Mouse (Mus musculus) retina, postnatal 7 days (tissue): Measurements from ENCODE around the gene Nfe2l3.
"Not testable (repeated sequence)": the region's sequence is repeated elsewhere in the genome, so short reads cannot be mapped to it uniquely, and the experiment has no call there.

Experiments used
- DNase-seq: peaks from one replicate; pipeline ENCODE4 v3.0.0-alpha.2; 2012; ENCODE audit warnings: low read depth, low spot score

Gene Nfe2l3

DNA sequence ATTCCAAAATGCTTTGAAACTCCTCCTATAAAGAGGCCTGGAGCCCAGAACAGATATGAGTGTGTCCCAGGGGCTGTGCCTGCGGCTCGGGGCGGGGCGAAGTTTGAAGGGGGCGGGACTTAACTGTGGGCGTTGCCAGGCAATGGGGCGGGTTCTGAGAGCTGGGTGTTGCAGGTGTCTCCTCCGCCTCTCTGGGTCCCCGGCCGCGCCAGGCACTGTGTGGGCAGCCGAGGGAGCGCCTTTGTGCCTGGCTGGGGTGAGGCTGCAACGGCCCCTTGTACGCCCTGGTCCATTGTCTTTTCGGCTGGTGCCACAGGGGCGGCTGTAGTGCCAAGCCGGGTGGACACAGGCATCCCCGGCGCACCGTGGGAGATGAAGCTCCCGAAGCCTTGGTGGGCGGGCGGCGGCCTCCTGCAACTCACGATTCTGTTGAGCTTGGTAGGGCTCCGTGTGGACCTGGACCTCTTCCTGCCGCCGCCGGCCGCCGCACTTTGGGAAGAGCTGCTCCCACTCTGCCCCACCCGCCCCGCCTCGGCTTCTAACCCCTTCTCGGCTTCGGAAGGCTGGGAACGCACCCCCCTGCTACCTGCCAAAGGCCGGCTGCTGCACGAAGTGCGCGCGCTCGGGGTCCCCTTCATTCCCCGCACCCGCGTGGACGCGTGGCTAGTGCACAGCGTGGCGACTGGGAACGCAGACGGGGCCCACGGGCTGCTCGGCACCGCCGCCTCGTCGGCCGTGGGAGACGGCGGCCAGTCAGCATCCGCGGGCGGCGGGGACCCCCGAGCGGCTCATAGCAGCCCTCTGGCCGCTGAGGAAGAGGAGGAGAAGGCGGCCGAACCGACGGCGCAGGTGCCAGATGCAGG, at the start of gene Nfe2l3:
TSS of gene Nfe2l3 (plus strand) at position 136 of the 863 bp plus-strand sequence.
- DNase-seq, result no peak

DNA sequence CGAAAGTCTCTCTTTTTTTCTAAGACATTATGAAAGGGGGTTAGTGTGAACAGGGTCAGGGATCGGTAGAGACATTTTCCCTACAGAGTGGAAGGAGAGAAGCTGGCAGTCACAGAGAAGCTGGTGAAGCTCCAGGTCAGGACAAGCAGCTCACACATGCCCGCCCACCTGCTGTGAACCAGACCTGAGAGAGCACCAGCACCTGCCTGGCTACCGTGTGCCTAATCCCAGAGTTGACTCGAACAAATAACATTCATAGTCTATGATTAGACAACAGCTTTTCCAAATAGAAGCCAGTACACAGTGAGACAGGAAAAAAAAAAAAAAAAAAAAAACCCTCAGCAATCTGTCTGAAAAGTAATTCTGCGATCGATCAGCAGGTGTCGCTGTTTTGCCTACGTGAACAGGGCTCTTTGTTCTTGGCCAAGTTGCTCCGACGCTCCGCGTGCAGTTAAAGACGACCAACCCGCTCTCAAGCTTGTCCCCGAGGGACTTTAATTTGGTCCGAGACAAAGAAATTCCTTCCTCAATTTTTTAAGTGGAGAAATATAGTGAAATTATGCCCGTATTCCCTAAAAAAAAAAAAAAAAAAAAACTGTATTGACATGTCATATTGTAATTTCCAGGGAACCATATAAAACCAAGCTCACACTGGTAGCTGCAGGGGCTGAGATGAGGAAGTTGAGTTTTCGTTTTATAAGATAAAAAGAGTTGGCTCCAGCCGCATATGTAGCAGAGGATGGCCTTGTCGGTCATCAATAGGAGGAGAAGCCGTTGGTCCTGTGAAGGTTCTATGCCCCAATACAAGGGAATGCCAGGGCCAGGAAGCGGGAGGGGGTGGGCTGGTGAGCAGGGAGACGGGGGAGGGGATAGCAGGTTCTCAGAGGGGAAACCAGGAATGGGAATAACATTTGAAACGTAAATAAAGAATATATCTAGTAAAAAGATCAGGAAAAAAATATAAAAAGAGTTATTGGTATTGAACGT, 48.4 kb upstream of the Nfe2l3 start:
- DNase-seq, result peak; percentile 87

DNA sequence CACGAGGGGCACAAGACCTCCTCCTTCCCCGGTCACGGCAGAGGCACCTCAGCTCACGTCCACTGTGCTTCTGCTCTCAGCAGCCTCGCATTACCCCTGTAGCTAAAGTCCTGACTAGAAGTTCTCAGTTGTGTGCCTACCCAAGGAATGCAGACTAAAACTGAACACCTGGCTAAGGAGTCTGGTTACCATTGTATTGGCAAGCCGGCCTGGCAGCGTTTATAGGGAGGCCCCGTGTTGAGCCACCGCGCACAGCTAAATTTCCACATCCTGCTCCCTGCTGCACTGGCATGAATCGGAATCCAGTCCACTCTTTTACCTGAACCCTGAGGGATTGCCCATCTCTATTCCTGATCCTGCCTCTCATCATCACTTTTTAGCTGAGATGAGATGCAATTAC, 42.0 kb upstream of the Nfe2l3 start:
- DNase-seq, result no peak

- no peak for DNase-seq
These were observed 40.5 kb upstream of the Nfe2l3 start for GRCm38 (mm10) chr6:51391816-51392490.

GRCm38 (mm10) chr6:51393341-51394128, 38.9 kb upstream of the Nfe2l3 start:
- DNase-seq, result no peak

DNA sequence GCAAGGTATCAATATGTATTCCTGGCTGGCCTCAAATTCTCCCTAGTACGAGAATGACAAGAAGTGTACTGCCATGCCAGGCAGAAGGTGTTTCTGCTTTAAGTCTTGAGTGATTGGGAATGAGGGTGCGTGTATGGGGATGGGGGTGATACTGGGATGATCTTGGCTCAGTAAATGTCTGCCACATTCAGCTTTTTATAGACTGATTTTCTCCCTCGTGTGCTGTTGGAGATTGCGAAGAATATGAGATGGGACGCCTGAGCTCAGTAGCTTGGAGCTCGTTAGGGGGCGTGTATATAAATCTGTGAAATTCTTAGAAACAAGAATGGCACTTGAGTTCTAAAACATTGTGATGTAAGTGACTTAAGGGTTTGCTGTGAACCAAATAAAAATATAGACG, 38.1 kb upstream of the Nfe2l3 start:
- DNase-seq, result not testable (repeated sequence)

- DNase-seq, result not testable (repeated sequence)
These were observed 37.5 kb upstream of the Nfe2l3 start for GRCm38 (mm10) chr6:51394963-51395362.

GRCm38 (mm10) chr6:51395486-51395885, 37.0 kb upstream of the Nfe2l3 start:
- DNase-seq, result no peak

DNA sequence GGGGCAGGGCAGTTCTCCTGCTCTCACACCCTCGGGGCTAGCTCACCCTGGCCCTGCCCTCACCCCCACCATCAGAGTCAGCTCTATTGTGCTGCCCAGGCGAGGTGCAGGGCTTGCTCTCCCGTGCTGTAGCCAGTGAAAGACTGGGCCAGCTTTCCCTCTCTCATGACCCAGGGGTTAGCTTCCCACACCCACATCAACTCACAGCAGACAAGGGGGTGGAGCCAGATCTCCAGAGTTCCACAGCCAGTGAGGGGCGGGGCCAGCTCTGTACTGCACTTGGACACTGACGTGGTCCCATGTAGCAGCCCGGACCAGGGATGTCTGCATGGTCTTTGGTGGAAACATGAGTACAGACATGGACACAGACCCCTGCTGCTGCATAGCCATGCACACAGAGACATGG, 33.4 kb upstream of the Nfe2l3 start:
- no peak for DNase-seq

DNA sequence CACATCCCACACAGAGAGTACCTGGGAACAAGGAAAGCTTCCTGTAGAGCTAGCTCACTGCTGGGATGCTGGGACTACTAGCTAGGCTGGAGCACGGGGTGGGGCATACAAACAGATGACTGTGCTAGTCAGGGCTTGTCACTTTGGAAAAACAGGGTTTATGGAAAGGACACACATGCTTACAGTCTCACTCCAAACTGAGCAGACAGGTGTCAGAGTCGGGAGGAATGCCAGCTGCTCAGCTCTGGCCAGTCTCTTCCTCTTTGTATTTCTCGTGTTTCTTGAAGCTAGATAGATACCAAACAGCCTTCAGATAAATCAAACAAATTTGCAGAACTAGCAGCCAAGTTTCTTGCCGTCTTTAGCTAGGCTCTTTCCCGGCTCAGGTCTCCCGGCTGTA, 31.2 kb upstream of the Nfe2l3 start:
- DNase-seq, result no peak

DNA sequence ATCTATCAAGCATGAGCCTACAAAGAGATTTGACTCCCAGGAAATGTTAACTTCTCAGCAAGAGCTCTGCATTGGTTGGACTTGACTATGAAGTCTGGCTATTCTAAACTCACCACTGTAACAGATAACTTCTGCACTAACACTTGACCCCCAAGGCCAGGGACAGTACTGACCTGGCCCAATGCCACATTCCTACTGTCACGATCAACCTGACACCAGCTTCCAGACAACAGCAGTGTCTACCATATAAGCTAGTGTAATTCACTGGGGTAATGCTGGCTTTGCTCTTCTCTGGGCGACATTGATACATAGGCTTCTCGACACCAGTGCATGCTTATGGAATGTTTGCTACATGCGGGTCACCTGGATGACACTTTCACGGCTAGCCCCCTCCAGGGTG, 28.9 kb upstream of the Nfe2l3 start:
- DNase-seq, result no peak

- no peak for DNase-seq
These were observed 28.0 kb upstream of the Nfe2l3 start for GRCm38 (mm10) chr6:51404502-51404901.

DNA sequence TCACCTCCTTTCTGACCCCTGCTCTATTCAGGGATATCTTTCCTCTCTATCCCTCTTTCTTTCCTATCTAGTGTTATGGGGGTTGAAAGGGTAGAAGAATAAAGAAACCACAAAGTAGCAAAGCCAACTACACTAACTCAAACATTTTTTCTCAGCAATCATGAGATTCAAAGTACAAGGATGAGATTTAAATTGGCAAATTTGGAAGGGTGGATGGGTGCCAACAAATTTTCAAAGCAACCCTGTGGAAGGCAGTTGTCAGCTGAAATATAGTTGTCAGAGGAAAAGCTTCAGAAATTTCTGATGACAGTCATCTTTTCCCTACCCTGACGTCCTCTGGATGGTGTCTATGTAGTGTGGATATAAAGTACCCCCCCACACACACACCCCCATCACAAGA, 16.0 kb upstream of the Nfe2l3 start:
- no peak for DNase-seq

- DNase-seq, result no peak
These were observed 15.0 kb upstream of the Nfe2l3 start for GRCm38 (mm10) chr6:51417306-51417936.

- no peak for DNase-seq
These were observed 8.9 kb upstream of the Nfe2l3 start for GRCm38 (mm10) chr6:51423466-51424122.

- DNase-seq, result no peak
These were observed 7.9 kb upstream of the Nfe2l3 start for GRCm38 (mm10) chr6:51424537-51424936.

DNA sequence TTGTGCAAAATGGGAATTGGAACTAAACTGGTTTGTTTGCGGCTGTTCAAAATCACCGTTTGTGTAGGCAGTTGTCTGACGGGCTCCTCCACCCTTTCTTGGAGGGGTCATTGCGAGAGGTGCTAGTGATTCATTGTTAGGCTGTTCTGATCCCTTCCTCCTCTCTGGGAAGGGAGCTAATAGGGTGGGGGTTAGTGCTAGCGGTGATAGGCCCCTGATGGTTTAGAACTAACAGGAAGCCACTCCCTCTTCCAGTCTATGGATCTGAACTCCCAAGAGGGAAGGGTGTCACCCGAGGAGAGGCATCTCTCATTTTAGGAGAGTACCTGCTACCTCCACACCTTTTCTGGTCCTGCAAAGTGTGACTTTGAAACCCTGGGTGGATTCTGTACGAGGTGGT, 1.8 kb downstream of the Nfe2l3 start:
- DNase-seq, result no peak

- no peak for DNase-seq
These were observed 5.2 kb downstream of the Nfe2l3 start for GRCm38 (mm10) chr6:51437665-51438064.

DNA sequence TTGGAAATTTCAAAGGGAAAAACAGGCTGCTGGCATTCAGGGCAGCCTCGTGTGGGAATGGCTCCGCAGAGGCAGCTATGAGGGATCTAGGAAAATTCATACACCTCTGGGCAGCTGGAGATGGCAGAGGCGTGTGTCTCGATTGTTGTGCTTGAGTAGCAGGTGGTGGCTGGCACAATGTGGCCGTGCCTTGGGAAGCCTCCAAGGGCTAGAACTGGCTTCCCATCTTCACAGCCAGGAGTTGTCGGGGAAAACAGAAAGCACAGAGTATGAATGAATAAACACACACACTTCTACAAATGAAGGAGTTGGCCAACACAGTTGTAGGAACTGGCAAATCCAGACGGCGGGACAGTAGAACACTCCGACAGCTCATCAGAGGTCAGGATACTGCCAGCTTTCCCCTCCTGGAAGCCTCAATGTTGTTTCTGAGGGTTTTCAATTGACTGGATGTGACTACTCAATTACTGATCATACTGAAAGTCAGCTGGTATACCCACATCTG, 6.4 kb downstream of the Nfe2l3 start:
- DNase-seq, result no peak
